Mouse (Mus musculus): ENCODE data around the gene Lbx1. TPM values are rescaled to one million over a fixed set of nuclear protein-coding genes. Genes with fewer than 3 reads are reported as not detected.

The Lbx1 gene
- polyA plus RNA-seq, 1 experiment from 2014 or later: 0.08 TPM

DNA sequence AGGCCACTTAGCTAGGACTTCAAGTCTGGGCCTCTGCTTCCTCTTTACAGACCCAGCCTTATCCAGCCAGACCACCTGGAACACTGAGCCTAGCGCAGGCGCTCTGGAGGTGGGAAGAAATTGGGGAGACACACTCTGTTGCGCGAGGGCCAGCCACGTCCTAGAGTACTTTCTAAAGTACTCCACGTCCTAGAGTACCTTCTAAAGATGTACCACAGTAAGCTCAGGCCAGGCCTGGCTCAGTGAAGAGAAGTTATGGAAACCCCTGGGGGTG is 11.4 kb downstream of the Lbx1 start:
- Histone ChIP-seq H3K4me3 (ENCODE audit: low read depth, low read length) (no peak overlapping the region), H3K4me1 (ENCODE audit: control insufficient read depth, insufficient read depth, low read length) (peaks cover 5% of the 10 kb centered on the region; the same call in 1 of the 2 replicates), H3K9ac (ENCODE audit: low read depth, low read length) (no peak overlapping the region), H3K27me3 (ENCODE audit: control insufficient read depth, insufficient read depth, low read depth, low read length) (peaks cover 78% of the 10 kb centered on the region), H3K36me3 (ENCODE audit: control insufficient read depth, insufficient read depth, low read length) (no peaks in the 10 kb centered on the region), H3K4me2 (ENCODE audit: low read length) (no peak overlapping the region), H3K9me3 (replicated peaks; ENCODE audit: control insufficient read depth, low read length, poor library complexity, severe bottlenecking) (no peaks in the 10 kb centered on the region), H3K27ac (ENCODE audit: low read length) (no peak overlapping the region)
- no peak for ATAC-seq
- WGBS: 4% methylated on average over 6 of the region's 6 CpGs

DNA sequence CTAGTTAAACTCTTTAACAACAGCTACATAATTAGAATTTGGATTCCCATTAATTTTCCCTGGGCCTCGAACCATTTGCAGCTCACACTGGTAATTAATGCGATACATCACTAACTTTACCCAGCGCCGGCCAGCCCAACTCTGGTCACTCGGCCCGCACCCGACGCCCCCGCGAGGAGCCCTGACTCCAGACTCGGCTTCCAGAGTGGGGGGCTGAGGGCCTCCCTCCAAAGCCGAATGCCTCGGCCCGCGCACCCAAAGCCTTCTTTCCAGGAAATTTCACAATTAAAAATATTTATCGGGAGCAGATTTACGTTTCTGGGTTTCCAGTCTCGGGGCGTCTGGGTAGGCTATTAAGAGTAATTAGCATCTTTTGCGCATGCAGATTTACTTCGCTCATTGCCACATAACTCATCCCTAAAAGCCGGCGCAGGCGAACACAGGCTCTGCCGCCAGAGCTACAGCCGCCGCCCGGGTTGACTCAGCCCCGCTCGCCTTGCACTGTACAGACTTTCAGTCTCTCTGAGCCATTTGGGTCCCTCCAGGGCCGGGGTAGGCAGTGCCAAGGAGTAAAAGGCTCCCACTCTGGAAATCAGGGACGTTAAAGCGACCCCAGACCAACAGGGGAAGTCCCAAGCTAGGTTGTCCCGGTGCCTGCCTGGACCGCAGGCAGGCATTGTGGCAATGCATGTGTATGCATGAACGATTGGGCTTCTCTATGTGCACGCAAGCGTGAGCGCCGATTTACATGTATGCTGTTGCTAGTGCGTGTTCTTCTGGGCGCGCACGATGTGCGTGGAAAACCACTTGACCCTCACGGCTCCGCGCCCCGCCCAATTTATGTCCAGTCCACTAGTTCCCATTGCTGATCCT is 12.0 kb downstream of the Lbx1 start:
- no peak overlapping the region for H3K27ac ChIP-seq (ENCODE audit: low read length)
- H3K9ac ChIP-seq (ENCODE audit: low read depth, low read length): no peak overlapping the region
- 2% methylated on average over 49 of the region's 49 CpGs for WGBS
- H3K4me1 ChIP-seq (ENCODE audit: control insufficient read depth, insufficient read depth, low read length): peaks cover 5% of the 10 kb centered on the region; the same call in 1 of the 2 replicates
- no peak overlapping the region for H3K4me2 ChIP-seq (ENCODE audit: low read length)
- ATAC-seq: no peak
- no peaks in the 10 kb centered on the region for H3K9me3 ChIP-seq (replicated peaks; ENCODE audit: control insufficient read depth, low read length, poor library complexity, severe bottlenecking)
- H3K27me3 ChIP-seq (ENCODE audit: control insufficient read depth, insufficient read depth, low read depth, low read length): peaks cover 76% of the 10 kb centered on the region
- H3K4me3 ChIP-seq (ENCODE audit: low read depth, low read length): no peak overlapping the region
- H3K36me3 ChIP-seq (ENCODE audit: control insufficient read depth, insufficient read depth, low read length): no peaks in the 10 kb centered on the region

DNA sequence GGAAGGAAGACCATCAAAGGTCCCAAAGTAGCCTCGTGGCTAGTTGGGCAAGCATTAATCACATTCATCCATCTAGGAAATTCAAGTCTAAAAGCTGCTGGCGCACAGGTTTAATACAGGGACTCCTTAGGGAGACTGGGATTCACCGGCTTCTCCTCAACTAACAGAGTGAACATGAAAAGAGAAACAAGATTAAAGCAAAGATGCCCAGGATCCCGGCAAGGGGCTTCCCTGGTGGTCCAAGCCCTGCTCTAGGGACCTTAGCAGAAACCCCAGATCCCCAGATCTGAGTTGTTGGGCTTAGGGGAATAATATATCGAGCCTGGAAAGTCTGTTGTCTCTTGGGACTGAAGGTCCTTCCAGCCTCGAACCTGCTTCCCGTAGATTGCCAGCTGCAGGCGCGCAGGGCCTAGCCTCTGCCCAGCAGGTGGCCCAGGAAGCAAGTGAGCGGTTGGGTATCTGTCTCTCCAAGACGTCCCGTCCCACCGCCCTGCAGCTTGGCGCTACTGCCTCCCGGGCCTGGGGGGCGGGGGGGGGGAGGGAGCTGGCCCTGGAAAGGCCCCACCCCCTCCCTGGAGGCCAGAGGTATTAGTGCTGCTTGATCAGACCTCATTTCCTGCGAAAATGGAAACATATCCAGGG is 13.3 kb downstream of the Lbx1 start:
- Histone ChIP-seq H3K4me3 (ENCODE audit: low read depth, low read length) (no peak overlapping the region), H3K4me2 (ENCODE audit: low read length) (no peak overlapping the region), H3K9me3 (replicated peaks; ENCODE audit: control insufficient read depth, low read length, poor library complexity, severe bottlenecking) (no peaks in the 10 kb centered on the region), H3K27ac (ENCODE audit: low read length) (no peak overlapping the region), H3K9ac (ENCODE audit: low read depth, low read length) (no peak overlapping the region), H3K4me1 (ENCODE audit: control insufficient read depth, insufficient read depth, low read length) (peaks cover 5% of the 10 kb centered on the region; the same call in 1 of the 2 replicates), H3K36me3 (ENCODE audit: control insufficient read depth, insufficient read depth, low read length) (no peaks in the 10 kb centered on the region), H3K27me3 (ENCODE audit: control insufficient read depth, insufficient read depth, low read depth, low read length) (peaks cover 68% of the 10 kb centered on the region)
- no peak for ATAC-seq
- 2% methylated on average over 17 of the region's 17 CpGs for WGBS

DNA sequence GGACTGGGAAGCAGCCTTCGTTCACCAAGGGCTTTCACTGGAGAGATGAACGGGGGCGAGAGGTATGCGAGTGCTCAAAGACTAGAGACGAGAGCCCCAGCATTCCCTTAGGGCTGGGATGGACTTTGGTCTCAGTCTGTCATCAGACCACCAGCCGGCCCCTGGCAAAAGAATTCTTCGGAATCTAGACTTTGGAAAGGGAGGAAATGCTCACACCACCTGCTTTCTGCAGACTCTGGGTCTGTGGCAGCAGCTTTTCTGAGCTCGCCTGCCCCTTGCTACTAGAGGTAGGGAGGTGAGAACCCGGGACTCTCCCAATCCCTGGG is 14.2 kb downstream of the Lbx1 start:
- no peaks in the 10 kb centered on the region for H3K9me3 ChIP-seq (replicated peaks; ENCODE audit: control insufficient read depth, low read length, poor library complexity, severe bottlenecking)
- no peaks in the 10 kb centered on the region for H3K36me3 ChIP-seq (ENCODE audit: control insufficient read depth, insufficient read depth, low read length)
- no peak overlapping the region for H3K9ac ChIP-seq (ENCODE audit: low read depth, low read length)
- H3K27ac ChIP-seq (ENCODE audit: low read length): no peak overlapping the region
- no peak for ATAC-seq
- H3K4me1 ChIP-seq (ENCODE audit: control insufficient read depth, insufficient read depth, low read length): peaks cover 5% of the 10 kb centered on the region; the same call in 1 of the 2 replicates
- H3K4me3 ChIP-seq (ENCODE audit: low read depth, low read length): no peak overlapping the region; the same call in 1 of the 2 replicates
- peaks cover 60% of the 10 kb centered on the region for H3K27me3 ChIP-seq (ENCODE audit: control insufficient read depth, insufficient read depth, low read depth, low read length)
- peak overlapping the region; percentile 64 for H3K4me2 ChIP-seq (ENCODE audit: low read length)
- WGBS: under 1% methylated on average over 9 of the region's 9 CpGs

DNA sequence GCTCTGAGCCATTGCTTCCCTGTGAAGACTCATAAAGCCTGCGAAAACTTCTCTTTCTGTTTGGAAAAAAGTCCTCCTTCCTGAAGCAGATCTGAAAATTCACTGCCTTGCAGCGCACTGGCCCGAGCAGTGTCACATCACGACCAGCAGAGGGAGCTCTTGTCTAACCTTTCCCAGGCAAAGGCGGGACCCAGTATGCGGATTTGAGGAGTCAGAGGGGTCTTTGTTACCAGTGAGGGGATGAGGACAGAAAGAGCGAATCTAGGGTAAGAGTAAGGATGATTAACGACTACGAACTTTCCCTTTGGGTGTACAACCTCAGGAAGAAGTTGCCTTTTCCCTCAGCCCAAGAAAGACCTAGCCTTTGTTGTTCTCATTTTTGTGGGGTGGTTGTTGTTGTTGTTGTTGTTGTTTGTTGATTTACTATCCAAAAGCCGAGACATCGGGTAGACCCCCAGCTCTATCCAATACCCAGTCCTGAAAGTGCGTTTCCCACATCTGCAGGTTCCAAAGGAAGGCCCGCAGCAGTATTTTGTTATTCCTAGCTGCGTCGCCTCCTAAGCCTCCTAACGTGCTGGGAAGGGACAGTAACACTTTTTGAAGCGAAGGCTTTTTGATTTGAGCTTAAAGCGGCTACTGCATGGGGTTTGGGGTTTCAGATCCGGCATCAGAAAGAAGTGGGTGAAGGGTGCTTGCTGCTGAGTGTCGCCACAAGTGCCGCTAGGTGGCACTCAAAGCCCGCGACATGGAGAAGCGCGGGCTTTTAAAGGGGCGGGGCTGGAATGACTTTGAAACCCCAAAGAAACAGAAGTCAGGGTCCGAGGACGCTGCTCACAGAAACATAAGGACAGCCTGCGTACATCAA is 14.8 kb downstream of the Lbx1 start:
- Histone ChIP-seq H3K4me1 (ENCODE audit: control insufficient read depth, insufficient read depth, low read length) (peaks cover 5% of the 10 kb centered on the region; the same call in 1 of the 2 replicates), H3K9ac (ENCODE audit: low read depth, low read length) (peak overlapping the region; percentile 55), H3K27me3 (ENCODE audit: control insufficient read depth, insufficient read depth, low read depth, low read length) (peaks cover 54% of the 10 kb centered on the region), H3K9me3 (replicated peaks; ENCODE audit: control insufficient read depth, low read length, poor library complexity, severe bottlenecking) (no peaks in the 10 kb centered on the region), H3K36me3 (ENCODE audit: control insufficient read depth, insufficient read depth, low read length) (no peaks in the 10 kb centered on the region), H3K4me3 (ENCODE audit: low read depth, low read length) (peak overlapping the region; percentile 24; the same call in 1 of the 2 replicates), H3K4me2 (ENCODE audit: low read length) (peak overlapping the region; percentile 64), H3K27ac (ENCODE audit: low read length) (no peak overlapping the region)
- peak; percentile 84 for ATAC-seq
- WGBS: 2% methylated on average over 29 of the region's 29 CpGs

DNA sequence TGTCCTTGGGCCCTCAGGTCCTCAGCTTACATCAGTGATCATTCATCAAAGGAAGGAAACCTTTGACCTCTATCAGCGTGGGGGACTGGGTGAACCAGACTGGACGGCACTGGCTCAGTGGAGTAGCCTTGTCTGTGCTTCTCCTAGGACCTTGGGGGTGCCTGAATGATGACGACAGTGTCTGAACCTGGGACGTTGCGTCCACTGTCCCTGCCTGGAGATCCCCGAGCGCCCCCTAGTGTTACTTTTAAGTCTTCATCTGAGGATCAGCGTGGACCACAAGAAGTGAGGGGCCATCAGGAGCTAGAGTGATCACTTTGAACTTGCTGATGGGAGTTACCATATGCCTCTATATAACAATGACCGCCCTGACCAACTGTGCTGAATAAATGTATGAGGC is 19.4 kb downstream of the Lbx1 start:
- Histone ChIP-seq H3K9me3 (replicated peaks; ENCODE audit: control insufficient read depth, low read length, poor library complexity, severe bottlenecking) (no peaks in the 10 kb centered on the region), H3K4me3 (ENCODE audit: low read depth, low read length) (no peak overlapping the region), H3K27ac (ENCODE audit: low read length) (no peak overlapping the region), H3K36me3 (ENCODE audit: control insufficient read depth, insufficient read depth, low read length) (no peaks in the 10 kb centered on the region), H3K9ac (ENCODE audit: low read depth, low read length) (no peak overlapping the region), H3K4me2 (ENCODE audit: low read length) (no peak overlapping the region), H3K4me1 (ENCODE audit: control insufficient read depth, insufficient read depth, low read length) (peaks cover 5% of the 10 kb centered on the region; the same call in 1 of the 2 replicates), H3K27me3 (ENCODE audit: control insufficient read depth, insufficient read depth, low read depth, low read length) (peaks cover 16% of the 10 kb centered on the region)
- 5% methylated on average over 9 of the region's 9 CpGs for WGBS
- no peak for ATAC-seq

- no peaks in the 10 kb centered on the region for H3K9me3 ChIP-seq (replicated peaks; ENCODE audit: control insufficient read depth, low read length, poor library complexity, severe bottlenecking)
- no peak for ATAC-seq
- 84% methylated on average over 4 of the region's 4 CpGs for WGBS
Observed at GRCm38 (mm10) chr19:45215431-45215830, 20.2 kb downstream of the Lbx1 start.

DNA sequence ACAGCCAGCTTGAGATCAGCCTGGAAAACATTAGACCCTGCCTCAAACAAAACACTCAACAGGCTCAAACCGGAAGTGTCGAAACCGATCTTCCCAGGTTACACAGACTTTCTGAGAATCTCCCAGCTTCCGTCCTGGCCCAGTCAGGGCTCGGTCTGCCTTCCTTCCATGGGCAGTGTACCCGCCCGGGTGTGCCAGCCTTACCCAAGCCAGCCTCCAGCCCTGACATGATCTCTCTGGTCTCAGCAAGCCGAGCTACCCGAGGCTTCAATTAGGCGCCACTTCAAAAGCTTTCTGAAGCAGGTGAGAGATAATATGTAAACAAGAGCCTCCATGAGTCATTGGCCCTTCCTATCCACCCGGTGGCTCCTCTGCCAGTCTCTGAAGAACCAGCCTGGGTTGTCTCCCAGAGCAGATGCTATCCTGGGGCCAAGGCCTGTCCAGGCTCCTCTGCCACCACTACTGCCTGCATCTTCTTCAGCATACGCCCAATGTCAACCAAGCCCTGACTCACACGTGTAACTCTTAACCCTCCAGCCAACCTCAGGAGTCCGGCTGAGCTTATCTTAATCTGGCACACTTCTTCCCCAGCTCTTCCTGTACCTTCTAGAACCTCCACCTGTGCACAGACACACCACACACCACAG is 25.7 kb downstream of the Lbx1 start:
- Histone ChIP-seq H3K36me3 (ENCODE audit: control insufficient read depth, insufficient read depth, low read length) (no peaks in the 10 kb centered on the region), H3K9me3 (replicated peaks; ENCODE audit: control insufficient read depth, low read length, poor library complexity, severe bottlenecking) (no peaks in the 10 kb centered on the region), H3K4me1 (ENCODE audit: control insufficient read depth, insufficient read depth, low read length) (peaks cover 3% of the 10 kb centered on the region; the same call in 1 of the 2 replicates), H3K27me3 (ENCODE audit: control insufficient read depth, insufficient read depth, low read depth, low read length) (peaks cover 11% of the 10 kb centered on the region), H3K27ac (ENCODE audit: low read length) (no peak overlapping the region), H3K4me2 (ENCODE audit: low read length) (no peak overlapping the region), H3K9ac (ENCODE audit: low read depth, low read length) (no peak overlapping the region), H3K4me3 (ENCODE audit: low read depth, low read length) (no peak overlapping the region)
- no peak for ATAC-seq
- 84% methylated on average over 14 of the region's 14 CpGs for WGBS

More at GRCm38 (mm10) chr19:45215431-45215830, 20.2 kb downstream of the Lbx1 start:
- Histone ChIP-seq H3K9ac (ENCODE audit: low read depth, low read length) (no peak overlapping the region), H3K27me3 (ENCODE audit: control insufficient read depth, insufficient read depth, low read depth, low read length) (peaks cover 15% of the 10 kb centered on the region), H3K36me3 (ENCODE audit: control insufficient read depth, insufficient read depth, low read length) (no peaks in the 10 kb centered on the region), H3K4me1 (ENCODE audit: control insufficient read depth, insufficient read depth, low read length) (no peaks in the 10 kb centered on the region), H3K4me2 (ENCODE audit: low read length) (no peak overlapping the region), H3K27ac (ENCODE audit: low read length) (no peak overlapping the region), H3K4me3 (ENCODE audit: low read depth, low read length) (no peak overlapping the region)
